Mouse (Mus musculus) lung, postnatal 36 days (tissue): ENCODE results near the gene Cacna1h.

Experiments
- DNase-seq: peaks from one replicate; pipeline ENCODE4 v3.0.0; 2022; ENCODE audit warnings: mixed read lengths

Gene Cacna1h

DNA sequence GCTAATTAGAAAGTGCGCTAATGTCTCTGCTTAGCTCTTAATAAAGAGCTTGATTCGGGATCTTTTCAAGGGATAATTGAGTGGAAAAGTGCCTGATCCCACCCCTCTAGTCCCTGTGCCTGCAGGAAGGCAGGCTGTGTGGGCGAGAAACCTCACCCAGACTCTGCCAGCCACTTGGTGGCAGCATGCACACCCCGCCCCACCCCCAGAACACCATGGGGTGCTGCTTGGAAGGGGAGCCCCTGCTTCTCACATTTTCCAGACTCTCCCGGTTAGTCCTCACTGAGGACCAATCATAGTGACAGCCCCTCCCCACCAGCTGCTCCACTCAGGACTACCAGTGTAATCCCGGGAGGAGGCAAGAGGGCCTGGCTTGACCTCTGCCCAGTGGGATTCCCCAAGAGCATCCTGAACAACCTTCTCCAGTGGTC, 27.6 kb downstream of the Cacna1h start:
- DNase-seq, result no peak

DNA sequence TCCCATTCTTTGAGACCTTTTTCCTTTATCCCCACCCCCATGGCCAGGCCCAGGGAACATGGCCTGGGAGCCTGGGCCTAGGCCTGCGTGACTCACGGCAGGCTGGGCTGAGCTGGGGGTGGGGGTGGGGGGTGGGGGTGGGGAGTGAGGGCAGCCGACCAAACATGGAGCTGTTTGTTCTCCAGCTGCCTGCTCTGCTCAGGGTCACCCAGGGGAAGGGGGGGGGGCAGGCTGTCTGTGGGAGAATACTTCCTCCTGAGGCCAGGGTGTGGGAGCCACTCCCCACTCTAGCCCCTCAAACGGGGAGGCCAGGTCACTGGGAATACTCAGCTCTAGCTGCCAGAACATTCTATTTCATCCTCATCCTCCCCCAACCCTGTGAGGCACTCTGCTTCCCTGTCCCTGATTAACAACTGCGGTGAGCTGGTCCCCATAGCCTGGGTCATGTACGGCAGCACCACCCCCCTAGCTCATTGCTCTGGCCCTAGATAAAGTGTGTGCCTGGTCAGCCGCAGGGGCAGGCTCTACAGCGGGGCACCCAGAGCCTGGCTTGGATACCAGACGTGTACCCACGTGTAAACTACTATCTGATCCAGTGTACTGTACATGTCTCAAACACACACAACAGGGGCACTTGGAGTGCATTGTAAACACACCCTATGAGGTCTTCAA, 28.2 kb downstream of the Cacna1h start:
- DNase-seq, result no peak

DNA sequence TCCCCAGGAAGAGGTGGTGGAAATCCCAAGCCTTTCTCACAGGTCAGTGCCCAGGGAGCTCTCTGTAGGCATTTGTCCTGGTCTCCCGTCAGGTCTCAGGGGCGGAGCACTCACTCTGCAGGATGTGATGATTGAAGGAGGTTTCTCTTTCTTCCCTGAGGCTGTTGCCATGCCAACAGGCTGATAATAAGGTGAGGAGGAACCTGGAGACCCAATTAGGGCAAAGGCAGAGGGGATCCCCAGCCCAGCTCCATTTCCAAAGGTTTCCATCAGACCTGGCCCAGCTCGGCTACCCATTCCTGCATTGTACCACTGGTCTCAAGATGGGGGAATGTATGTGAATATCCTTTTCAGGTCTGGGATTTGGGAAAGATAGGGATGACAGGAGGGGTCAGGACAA, 29.4 kb downstream of the Cacna1h start:
- DNase-seq, result no peak

DNA sequence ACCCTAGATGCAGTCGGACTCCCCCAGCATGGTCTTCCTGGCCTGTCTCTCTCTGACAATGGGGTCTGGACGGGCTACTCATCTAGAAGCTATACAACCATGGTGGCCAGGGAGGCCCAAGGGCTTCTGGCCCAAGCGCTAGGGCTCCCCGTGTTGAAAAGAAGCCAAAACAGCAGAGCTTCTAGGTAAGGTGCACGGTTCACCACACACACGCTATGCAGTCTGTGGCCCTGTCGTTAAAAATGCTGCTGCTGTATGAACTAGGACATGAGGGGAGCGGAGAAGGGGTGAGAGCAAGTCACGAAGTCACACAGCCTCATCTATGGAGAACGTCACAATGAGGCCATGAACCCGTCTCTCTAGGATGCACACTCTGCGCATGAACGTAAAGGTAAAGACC, 31.4 kb downstream of the Cacna1h start:
- no peak for DNase-seq

DNA sequence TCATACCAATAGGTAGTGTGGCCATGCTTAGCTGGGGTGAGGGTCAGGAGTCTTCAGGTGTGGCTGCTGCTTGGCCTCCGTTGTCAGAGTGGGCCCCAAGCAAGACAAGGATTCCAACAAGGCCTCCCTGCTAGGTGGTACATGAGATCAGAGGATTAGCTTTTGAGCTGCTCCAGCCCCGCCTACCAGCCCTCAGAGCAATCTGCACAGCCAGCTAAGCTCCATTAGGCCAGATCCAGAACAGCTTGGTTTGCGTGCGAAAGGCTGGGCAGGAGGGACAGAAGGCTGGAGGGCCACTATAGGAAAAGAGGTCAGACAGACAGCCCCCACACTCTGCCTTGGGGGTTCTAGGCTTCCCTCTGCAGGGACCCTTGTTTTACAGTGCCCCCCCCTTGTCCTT, 32.1 kb downstream of the Cacna1h start:
- DNase-seq, result no peak

DNA sequence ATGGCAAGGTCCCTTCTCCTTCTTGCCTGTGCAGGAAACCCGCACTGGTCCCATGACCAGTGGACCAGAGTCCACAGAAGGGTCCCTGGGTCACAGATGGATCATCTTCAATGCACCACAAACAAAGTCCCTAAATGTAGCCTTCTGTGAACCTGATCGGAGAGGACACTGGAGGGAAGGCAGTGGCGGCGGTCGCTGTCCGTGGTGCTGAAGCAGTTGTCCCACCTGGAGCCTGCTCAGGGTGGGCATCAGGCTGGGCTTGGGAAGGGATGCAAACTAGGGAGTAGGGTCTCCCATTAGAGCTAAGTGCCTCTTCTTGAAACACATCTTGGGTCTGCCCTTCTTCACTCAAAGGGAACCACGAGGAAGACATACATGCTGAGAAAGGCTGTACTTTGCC, 33.1 kb downstream of the Cacna1h start:
- peak; percentile 3 for DNase-seq

DNA sequence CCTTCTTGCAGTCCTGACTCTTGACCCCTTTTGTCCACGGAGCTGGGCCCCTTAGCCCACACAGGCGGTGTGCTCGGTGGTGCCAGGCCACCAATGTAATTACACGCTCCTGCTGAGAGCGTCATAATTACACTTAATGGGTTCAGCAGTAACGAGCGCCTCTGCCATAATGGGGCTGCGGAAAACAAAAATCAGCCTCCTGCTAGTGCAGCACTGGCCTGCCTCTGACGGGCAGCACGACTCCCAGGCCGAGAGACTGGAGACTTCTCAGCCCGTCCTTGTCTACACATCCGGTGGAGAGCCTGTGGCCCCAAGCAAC, 35.1 kb downstream of the Cacna1h start:
- DNase-seq, result no peak

DNA sequence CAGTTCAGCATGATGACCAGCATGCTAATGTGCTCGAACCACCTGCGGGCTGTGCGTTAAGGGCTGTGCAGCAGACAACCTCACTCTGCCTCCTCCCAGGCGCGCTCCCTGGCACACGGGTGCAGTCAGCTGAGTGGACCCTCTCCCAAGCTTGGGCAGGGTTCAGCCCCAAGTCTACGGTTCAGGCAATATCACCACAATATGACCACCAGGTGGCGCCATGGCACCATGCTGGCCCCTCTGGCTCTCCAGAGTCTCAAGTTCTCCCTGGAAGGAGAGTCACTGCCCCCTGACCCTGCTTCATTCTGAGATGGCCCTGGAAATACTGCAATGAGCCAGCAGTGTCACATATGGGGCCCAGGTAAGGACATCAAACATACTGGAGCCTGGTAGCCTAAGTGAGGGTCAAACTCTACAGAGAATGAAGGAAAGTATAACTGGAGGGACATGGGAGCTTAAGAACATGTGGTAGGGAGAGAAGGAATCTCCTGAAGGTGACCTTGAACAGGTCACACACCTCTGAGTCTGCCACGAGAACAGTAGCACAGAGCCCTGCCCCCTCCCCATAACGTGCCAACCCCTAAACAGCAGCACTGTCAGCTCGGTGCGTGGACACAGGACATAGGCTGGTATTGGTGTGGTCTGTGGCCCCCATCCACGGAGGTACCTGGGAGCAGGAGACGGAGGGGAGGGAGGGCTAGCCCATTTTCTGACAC, 35.6 kb downstream of the Cacna1h start:
- DNase-seq, result peak; percentile 85

DNA sequence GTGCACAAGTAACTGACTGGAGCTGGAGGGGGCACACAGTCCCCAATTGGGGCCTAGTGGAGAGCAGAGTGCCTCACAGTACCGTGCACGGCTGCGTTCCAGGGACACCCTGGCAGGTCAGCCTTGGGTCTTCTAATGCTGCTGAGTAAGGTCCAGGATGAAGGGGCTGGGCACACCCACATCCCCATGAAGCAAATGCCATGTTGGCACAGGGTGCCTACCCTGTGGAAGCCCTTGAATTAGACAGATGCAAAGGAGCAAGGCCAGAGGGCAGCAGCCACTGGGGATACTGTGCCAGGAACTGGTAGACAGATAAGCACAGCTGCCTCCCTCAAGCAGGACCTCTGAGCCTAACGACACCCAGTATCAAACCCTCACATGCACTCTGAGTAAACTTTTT, 39.1 kb downstream of the Cacna1h start:
- no peak for DNase-seq

DNA sequence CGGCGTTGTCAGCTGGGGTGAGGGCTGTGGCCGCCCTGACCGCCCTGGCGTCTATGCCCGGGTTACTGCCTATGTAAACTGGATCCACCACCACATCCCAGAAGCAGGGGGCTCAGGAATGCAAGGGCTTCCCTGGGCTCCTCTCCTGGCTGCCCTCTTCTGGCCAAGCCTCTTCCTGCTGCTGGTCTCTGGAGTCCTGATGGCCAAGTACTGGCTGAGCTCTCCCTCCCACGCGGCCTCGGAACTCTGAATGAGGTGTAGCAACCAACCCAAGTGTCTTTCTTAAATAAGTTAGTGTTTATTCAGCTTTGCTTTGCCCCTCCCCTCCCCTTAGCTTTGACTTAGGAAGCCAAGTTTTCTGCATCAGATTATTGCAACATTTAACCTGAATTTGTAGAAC, 59.6 kb downstream of the Cacna1h start:
- peak; percentile 65 for DNase-seq

DNA sequence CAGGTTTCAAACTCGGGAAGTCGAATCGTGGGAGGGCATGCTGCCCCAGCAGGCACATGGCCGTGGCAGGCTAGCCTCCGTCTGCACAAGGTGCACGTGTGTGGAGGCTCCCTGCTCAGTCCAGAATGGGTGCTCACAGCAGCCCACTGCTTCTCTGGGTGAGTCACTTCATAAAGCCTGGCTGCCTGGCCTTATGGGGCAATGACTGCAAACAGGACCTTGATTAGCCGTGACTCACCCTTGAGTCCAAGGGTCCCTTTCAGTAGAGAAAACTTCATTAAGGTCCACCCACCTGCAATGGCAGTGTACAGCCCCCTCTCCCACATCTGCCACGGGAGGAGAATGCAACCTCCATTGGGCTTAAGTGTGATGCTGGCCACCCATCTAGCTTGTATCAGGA, 61.1 kb downstream of the Cacna1h start:
- DNase-seq, result no peak

DNA sequence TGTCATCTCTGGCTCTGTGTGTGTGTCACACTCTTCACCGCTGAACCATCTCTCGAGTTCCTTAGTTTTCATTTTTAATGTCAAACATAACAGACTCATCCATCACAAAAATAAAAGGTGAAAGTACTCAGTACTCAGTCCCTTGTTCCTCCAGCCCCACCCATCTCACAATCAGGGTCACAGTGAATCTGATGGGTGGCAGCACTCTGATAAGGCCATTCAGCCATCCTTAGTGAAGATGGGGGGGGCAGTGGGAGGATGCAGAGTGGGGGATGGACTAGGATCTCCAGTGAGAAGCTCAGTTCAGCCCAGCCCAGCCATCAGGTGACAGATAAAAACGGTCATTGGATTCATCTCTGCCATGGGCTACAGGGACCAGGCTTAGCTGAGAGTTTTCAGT, 64.6 kb downstream of the Cacna1h start, which contains the start of gene Tpsg1:
Gene Tpsg1 (plus strand): TSS at position 301 of the 400 bp plus-strand sequence.
- no peak for DNase-seq

DNA sequence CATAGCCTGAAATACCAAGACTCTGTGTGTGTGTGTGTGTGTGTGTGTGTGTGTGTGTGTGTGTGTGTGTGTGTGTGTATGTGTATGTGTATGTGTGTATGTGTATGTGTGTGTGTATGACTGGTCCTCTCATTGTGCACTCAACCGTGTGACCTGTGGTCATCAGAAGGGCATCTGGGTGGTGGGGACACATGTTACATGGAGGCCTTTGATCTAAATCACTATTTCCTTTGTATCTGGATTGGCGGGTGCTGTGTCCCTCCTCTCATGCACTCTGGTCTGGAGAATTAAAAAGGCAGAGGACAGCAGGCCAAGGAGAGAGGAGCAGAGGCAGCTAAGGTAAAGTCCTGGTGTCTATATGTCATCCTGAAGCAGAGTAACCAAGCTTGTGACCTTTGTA, 67.6 kb downstream of the Cacna1h start, which contains the start of gene Tpsb2:
Gene Tpsb2 (plus strand): TSS at position 301 of the 400 bp plus-strand sequence.
- no peak for DNase-seq

DNA sequence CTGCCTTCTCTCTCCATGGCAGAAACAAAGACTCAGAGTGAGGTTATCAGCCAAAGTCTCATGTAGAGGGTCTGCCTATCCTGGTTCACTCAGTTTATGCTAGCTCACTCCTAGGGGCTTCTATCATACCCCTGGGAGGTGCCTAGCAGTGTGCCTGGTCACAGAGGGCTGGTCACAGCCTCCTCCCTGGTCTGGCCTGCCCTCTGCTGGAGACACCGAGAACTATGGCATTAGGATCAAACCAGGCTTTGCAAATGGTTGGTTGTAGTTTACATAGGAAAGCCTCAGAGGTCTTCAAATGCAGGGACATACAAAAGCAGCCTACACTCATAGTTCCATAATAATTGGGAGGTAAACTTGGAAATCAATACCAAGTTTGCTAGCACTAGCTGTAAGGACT, 69.9 kb downstream of the Cacna1h start:
- DNase-seq, result peak; percentile 30

DNA sequence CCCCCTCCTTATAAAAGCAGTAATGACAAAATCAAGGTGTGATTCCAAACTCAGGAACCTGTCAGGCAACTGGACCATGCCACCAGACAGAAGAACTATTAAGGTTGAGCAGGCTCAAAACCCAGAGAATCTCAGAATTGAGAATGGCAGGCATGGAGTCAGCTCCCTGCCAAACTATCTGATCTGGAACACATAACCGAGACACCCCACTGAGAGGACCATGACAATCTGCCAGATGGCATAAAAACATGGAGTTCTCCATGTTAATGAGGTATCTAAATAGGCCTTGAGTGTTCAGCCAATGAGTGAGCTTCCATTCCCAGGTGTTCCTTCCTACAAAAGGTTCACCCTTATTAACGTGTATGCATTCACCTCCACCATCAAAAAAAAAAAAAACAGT, 72.3 kb downstream of the Cacna1h start:
- no peak for DNase-seq

DNA sequence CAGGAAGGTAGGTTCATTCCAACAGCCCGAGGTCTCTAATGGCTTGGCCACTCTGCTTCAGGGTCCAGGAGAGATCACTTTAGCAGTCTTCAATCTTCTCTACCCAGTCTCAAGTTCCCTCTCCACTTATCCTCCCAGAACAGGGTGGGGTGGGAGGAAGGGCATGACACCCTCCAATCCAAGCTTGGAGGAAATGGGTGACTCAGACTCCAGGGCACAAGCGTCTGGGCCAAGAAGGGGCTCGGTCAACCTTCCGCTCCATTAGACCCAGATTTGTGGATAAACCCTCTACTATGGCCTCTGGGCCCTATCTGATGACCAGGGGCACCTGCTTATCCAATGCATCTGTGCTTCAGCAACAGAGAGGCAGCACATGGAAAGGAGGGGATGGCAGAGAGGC, 88.1 kb downstream of the Cacna1h start, which contains the start of gene Tpsab1:
Gene Tpsab1 (minus strand): TSS at position 101 of the 400 bp plus-strand sequence.
- no peak for DNase-seq

DNA sequence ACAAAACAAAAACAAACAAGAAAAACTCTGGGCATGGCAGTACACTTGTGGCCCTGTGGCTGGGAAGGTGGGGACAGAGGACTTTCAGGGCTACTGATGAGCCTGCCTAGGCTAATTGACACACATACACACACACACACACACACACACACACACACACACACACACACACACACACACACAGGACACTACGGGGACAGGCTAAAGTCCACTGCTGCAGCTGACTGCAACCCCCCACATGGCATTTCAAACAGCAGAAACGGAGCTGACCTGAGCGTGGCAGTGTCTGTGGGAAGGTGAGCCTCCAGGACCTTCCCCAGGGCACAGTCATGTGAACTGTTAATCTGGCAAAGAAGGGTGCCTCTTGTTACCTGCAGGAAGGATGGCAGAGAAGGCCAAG, 92.1 kb downstream of the Cacna1h start:
- no peak for DNase-seq

DNA sequence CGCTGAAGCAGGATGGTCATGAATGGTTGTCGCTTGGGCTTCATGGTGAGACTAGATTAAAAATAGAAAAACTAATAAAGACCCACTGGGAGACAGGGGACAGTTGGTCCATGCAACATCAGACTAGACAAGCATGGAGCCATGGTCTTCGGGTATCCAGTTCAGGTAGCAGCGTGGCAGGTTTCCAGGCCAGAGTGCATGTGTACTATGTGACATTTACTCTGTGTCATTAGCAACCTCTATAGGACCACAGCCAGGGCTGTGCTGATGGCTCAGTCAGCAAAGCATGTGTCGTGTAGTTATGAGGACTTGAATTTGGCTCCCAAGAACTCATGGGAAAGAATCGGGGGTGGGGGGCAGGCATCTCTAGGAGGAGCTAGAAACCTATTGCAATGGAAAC, 93.6 kb downstream of the Cacna1h start:
- no peak for DNase-seq

DNA sequence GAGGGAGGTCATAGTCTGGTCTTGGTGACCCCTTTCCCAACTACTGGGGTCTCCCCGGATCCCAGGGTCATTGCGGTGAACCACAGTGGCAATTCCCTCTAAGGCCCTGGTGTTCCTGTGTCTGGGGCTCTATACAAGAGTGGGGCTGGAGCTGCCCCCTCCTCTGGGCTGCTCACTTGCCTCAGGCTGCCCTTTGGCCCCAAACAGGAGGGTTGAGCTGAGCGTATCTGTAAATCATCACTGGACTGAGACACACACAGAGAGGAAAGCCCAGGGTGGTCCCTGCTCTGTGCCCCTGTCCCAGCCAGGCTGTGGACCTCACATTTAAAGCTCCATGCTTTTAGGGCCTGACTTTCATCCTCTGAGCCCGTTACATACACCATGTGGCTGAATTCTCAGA, 95.4 kb downstream of the Cacna1h start:
- DNase-seq, result no peak

DNA sequence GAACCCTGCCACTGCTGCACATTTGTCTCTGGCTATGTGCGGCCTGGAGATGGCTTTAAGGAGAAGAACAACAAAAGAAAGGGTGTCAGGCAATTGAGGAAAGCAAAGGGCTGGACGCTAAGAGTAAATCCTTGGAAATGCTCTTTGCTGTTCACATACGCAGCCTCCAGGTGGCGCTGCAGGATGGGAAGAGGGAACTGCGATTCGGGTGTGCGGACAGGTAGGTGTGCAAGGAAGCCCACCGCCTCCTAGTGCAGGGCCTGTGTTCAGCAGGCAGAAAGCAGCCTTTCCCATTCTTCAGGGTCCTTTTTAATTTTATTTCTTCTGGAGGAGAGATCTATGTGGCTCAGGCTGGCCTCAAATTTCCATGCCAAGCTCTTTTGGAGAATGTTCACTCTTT, 99.6 kb downstream of the Cacna1h start:
- DNase-seq, result peak; percentile 29

DNA sequence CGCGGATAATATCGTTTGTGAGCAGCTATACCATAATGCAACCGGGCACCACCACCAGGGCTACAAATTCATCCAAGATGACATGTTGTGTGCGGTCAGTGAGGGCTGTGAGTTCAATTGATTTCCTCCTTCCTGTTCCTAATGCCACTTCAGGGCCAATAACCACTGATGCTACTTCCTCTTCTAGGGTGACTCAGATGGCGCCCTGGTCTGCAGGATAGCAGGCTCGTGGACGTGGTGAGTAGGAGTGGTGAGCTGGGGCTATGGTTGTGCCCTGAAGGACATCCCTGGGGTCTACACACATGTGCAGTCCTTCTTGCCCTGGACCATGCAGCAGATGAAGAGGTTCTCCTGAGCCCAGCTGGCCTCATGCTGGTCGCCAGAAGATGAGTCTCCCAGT, 101.3 kb downstream of the Cacna1h start:
- peak; percentile 10 for DNase-seq
